Mouse (Mus musculus) midbrain, embryonic 14.5 days (tissue): ENCODE measurements around the gene Pms2. TPM values are rescaled to one million over a fixed set of nuclear protein-coding genes. Genes with fewer than 3 reads are reported as not detected.

Experiments used
- ATAC-seq: fragments of 200-750 bp; cut with Nextera tagmentation; 2 replicates; pipeline ENCODE4 v1.8.0; 2017; ENCODE audit warnings: moderate number of reproducible peaks, moderate library complexity; ENCODE audit not compliant: low FRiP score, low TSS enrichment
- DNase-seq: peaks from one replicate; pipeline ENCODE4 v3.0.0-alpha.2; 2015
- H3K27ac ChIP-seq: fragments of 300-500 bp; sonication (generic); replicated peaks from 2 replicates; pipeline ENCODE4 v1.5.1; 2014; ENCODE audit warnings: mild to moderate bottlenecking, low read depth, low read length, moderate library complexity
- H3K27me3 ChIP-seq: fragments of 300-500 bp; sonication (generic); 2 replicates; pipeline ENCODE4 v1.6.1; 2014; ENCODE audit warnings: low read length, control low read depth, mixed read lengths; ENCODE audit not compliant: control insufficient read depth, insufficient read depth
- H3K36me3 ChIP-seq: fragments of 300-500 bp; sonication (generic); 2 replicates; pipeline ENCODE4 v1.6.1; 2014; ENCODE audit warnings: low read length, control low read depth; ENCODE audit not compliant: control insufficient read depth, insufficient read depth
- H3K4me1 ChIP-seq: fragments of 300-500 bp; sonication (generic); 2 replicates; pipeline ENCODE4 v1.6.1; 2014; ENCODE audit warnings: mild to moderate bottlenecking, antibody characterized with exemption, low read length, control low read depth; ENCODE audit not compliant: control insufficient read depth, insufficient read depth
- H3K4me2 ChIP-seq: fragments of 300-500 bp; sonication (generic); 2 replicates; pipeline ENCODE4 v1.6.1; 2014; ENCODE audit warnings: mild to moderate bottlenecking, low read length, moderate library complexity
- H3K4me3 ChIP-seq: fragments of 300-500 bp; sonication (generic); replicated peaks from 2 replicates; pipeline ENCODE4 v1.5.1; 2014; ENCODE audit warnings: low read depth, low read length
- H3K9ac ChIP-seq: fragments of 300-500 bp; sonication (generic); replicated peaks from 2 replicates; pipeline ENCODE4 v1.6.1; 2014; ENCODE audit warnings: mild to moderate bottlenecking, low read length, moderate library complexity
- H3K9me3 ChIP-seq: fragments of 300-500 bp; sonication (generic); 2 replicates; pipeline ENCODE4 v1.6.1; 2016; ENCODE audit warnings: low read length, control low read depth, mixed read lengths; ENCODE audit not compliant: control insufficient read depth
- WGBS: fragments of 180-500 bp; shearing (Covaris S2); extraction: QIAGEN DNeasy Blood & Tissue Kit; methylation state at CpG from one replicate; pipeline ENCODE4 v1.1.7; 2014; 5-methylcytosine and 5-hydroxymethylcytosine counted together
- polyA plus RNA-seq: library from polyadenylated mRNA; unstranded; fragments of >200 nt; fragmentation: Nextera tagmentation; extraction: Ambion mirVana; gene quantifications from 2 replicates; pipeline ENCODE4 v1.2.1, GENCODE M21; 2014

Pms2 gene
- polyA plus RNA-seq, 1 experiment from 2014 or later = 31.0 TPM

DNA sequence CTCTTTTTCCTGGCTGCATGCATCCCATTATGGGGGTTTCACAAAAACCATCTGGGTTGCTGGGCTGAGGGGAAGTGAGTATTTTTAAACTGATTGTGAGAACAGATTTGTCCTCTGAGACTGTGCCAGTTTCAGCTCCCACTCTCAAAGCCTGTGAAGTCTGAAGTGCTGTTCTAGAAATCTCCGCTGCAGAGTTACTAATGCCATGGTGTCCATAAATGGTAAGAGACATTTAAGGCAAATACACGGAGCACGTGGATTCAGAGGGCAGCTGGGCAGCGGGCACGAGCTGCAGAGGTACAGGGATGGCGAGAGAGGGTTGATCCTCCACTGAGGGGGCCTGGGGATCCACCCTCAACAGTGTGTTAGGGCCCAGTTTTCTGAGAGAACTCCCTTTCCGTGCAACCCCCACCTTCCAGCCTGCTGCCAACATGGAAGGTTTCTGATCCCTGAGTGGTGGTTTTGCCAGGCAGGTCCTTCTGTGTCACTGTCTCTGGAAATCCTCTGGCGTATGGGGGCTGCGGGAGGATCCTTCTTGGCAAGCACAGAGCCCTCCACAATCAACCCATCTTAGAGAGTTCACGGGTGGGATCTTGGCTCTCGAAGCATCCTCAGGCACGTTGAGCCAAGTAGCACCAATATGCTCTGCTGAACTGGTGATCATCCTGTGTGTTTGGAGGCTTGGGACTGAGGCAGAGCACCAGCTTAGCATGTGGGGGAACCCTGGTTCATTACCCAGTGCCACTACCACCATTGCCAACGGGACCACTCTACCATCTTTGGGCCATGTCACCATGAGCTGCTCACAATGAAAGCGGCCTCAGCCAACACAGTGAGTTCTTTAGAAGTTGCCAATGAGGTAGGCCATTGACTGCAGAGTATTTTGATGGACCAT is 33.7 kb downstream of the Pms2 start:
- H3K36me3 ChIP-seq = no peaks in the 10 kb centered on the region
- DNase-seq = no peak
- no peaks in the 10 kb centered on the region for H3K4me1 ChIP-seq
- H3K4me3 ChIP-seq = no peak overlapping the region
- no peak overlapping the region for H3K4me2 ChIP-seq
- ATAC-seq = no peak
- H3K9me3 ChIP-seq = no peaks in the 10 kb centered on the region
- H3K9ac ChIP-seq = no peak overlapping the region
- H3K27me3 ChIP-seq = no peaks in the 10 kb centered on the region
- 87% methylated on average over 14 of the region's 14 CpGs for WGBS
- no peak overlapping the region for H3K27ac ChIP-seq

DNA sequence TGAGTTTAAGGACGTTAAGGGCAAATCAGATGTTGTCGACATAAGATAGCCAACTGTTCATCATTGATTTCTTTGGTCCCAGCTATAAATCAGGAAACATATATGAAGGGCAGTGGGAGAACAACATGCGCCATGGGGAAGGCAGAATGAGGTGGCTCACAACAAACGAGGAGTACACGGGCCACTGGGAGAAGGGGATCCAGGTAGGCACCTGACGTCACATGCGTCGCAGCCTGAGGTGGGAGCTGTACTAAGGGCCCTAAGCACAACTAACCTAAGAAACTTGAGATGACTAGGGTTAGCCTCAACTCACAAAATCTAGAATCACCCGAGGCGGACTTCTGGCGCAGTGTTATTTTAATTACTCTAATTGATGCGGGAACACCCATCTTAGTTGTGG is 38.6 kb downstream of the Pms2 start:
- H3K4me2 ChIP-seq = no peak overlapping the region
- H3K27ac ChIP-seq = no peak overlapping the region
- H3K36me3 ChIP-seq = no peaks in the 10 kb centered on the region
- H3K4me3 ChIP-seq = no peak overlapping the region
- no peak overlapping the region for H3K9ac ChIP-seq
- DNase-seq (no peak), ATAC-seq (no peak)
- no peaks in the 10 kb centered on the region for H3K4me1 ChIP-seq
- H3K9me3 ChIP-seq = no peaks in the 10 kb centered on the region
- 89% methylated on average over 12 of the region's 12 CpGs for WGBS
- H3K27me3 ChIP-seq = no peaks in the 10 kb centered on the region

DNA sequence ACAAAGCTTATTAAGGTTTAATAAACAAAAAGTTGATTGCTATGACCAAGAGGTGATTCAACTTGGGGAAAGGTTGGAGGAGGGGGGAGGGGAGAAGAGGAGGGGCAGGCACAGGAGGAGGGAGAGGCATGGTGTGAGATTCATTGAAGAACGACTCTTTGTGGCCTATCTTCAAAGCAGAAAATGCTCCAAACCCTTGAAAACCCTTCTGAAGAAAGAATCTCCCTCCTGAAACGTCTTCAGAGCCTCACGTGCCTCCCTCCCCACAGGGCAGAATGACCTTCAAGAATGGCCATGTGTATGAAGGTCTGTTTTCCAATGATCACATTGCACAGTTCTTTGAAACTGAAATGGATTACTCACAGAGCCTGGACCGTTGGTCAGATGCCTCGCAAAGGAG is 40.3 kb downstream of the Pms2 start:
- 33% methylated on average over 5 of the region's 5 CpGs for WGBS
- H3K4me3 ChIP-seq = no peak overlapping the region
- H3K27me3 ChIP-seq = no peaks in the 10 kb centered on the region
- no peak overlapping the region for H3K4me2 ChIP-seq
- ATAC-seq = no peak
- no peak overlapping the region for H3K9ac ChIP-seq
- no peaks in the 10 kb centered on the region for H3K4me1 ChIP-seq
- no peak overlapping the region for H3K27ac ChIP-seq
- H3K36me3 ChIP-seq = no peaks in the 10 kb centered on the region
- DNase-seq = no peak
- no peaks in the 10 kb centered on the region for H3K9me3 ChIP-seq

- WGBS = 95% methylated on average over 6 of the region's 6 CpGs
- no peak for DNase-seq
These were observed 47.3 kb downstream of the Pms2 start for GRCm38 (mm10) chr5:143957101-143957500.

DNA sequence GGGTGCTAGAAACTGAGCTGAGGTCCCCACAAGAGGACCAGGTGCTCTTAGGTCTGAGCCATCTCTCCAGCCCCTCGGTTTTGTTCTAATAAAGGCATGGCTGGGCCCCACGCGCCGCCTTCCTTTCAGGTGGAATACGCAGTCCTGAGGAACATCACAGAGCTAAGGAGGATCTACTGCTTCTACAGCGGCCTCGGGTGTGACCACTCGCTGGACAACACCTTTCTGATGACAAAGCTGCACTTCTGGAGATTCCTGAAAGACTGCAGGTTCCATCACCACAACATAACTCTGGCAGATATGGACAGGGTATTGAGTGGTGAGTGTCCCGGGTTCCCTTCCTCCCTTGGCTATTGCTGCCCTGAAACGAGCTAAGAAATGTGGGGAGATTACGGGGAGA is 49.8 kb downstream of the Pms2 start:
- Histone ChIP-seq H3K27me3 (no peaks in the 10 kb centered on the region), H3K9me3 (no peaks in the 10 kb centered on the region), H3K4me1 (no peaks in the 10 kb centered on the region), H3K36me3 (no peaks in the 10 kb centered on the region), H3K4me3 (no peak overlapping the region), H3K27ac (no peak overlapping the region), H3K9ac (no peak overlapping the region), H3K4me2 (no peak overlapping the region)
- 94% methylated on average over 11 of the region's 11 CpGs for WGBS
- ATAC-seq = no peak
- no peak for DNase-seq

More at GRCm38 (mm10) chr5:143957101-143957500, 47.3 kb downstream of the Pms2 start:
- no peak overlapping the region for H3K4me2 ChIP-seq
- H3K4me3 ChIP-seq = no peak overlapping the region
- H3K36me3 ChIP-seq = no peaks in the 10 kb centered on the region
- H3K27me3 ChIP-seq = no peaks in the 10 kb centered on the region
- no peak overlapping the region for H3K9ac ChIP-seq
- ATAC-seq = no peak
- no peaks in the 10 kb centered on the region for H3K9me3 ChIP-seq
- no peak overlapping the region for H3K27ac ChIP-seq
- H3K4me1 ChIP-seq = no peaks in the 10 kb centered on the region

DNA sequence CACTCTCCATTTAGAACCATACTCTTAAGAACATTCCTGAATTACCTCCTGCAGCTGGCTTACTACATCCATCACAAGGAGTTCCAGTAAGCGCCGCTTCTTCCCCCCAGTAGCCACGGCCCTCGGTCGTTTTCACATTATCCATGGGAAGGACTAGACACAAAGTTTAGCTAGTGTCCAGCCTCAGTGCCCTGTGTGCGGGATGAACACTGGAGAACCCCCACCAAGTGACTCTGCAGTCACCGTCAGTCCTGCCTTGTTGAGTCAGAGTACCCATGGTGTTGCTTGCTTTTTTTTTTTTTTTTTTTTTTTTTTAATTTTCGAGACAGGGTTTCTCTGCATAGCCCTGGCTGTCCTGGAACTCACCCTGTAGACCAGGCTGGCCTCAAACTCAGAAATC is 51.4 kb downstream of the Pms2 start:
- Histone ChIP-seq H3K36me3 (no peaks in the 10 kb centered on the region), H3K9ac (no peak overlapping the region), H3K4me1 (no peaks in the 10 kb centered on the region), H3K9me3 (no peaks in the 10 kb centered on the region), H3K4me3 (no peak overlapping the region), H3K4me2 (no peak overlapping the region), H3K27me3 (no peaks in the 10 kb centered on the region), H3K27ac (no peak overlapping the region)
- ATAC-seq (no peak), DNase-seq (no peak)
- WGBS = 86% methylated on average over 8 of the region's 8 CpGs

GRCm38 (mm10) chr5:143965586-143966345 is 56.0 kb downstream of the Pms2 start:
- Histone ChIP-seq H3K27me3 (no peaks in the 10 kb centered on the region), H3K4me3 (no peak overlapping the region), H3K4me1 (no peaks in the 10 kb centered on the region), H3K4me2 (no peak overlapping the region), H3K9me3 (no peaks in the 10 kb centered on the region), H3K9ac (no peak overlapping the region), H3K36me3 (no peaks in the 10 kb centered on the region), H3K27ac (no peak overlapping the region)
- WGBS = 94% methylated on average over 12 of the region's 12 CpGs
- no peak for DNase-seq
- no peak for ATAC-seq

DNA sequence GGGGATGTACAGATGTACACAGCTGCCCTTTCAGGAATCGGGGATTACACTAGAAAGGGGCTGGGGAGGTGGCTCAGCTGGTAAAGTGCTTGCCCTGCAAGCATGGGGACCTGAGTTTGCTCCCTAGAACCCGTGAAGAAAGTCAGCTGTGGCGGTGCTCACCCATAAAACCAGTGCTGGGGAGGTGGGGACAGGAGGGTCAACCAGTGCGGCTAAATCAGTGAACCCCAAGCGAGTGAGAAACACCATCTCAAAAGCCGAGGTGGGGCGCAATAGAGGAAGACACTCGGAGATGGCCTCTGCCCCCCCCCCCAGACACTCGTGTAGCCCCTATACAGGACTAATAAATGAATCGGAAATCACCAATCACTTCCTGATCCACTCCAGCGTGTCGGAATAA is 56.9 kb downstream of the Pms2 start:
- no peaks in the 10 kb centered on the region for H3K4me1 ChIP-seq
- ATAC-seq (no peak), DNase-seq (no peak)
- H3K9ac ChIP-seq = no peak overlapping the region
- no peak overlapping the region for H3K27ac ChIP-seq
- no peak overlapping the region for H3K4me2 ChIP-seq
- H3K9me3 ChIP-seq = no peaks in the 10 kb centered on the region
- H3K27me3 ChIP-seq = no peaks in the 10 kb centered on the region
- H3K4me3 ChIP-seq = no peak overlapping the region
- H3K36me3 ChIP-seq = no peaks in the 10 kb centered on the region
- whole genome bisulfite sequencing = 85% methylated on average over 12 of the region's 12 CpGs
